Mouse (Mus musculus): ENCODE data around the gene Sap30l. TPM values are rescaled to one million over a fixed set of nuclear protein-coding genes. Genes with fewer than 3 reads are reported as not detected.

Gene Sap30l
- polyA plus RNA-seq, 1 experiment from 2014 or later = 8.5 TPM

- Histone ChIP-seq H3K27ac (ENCODE audit: low read depth, low read length) (no peak overlapping the region), H3K36me3 (ENCODE audit: control insufficient read depth, insufficient read depth, low read length) (no peaks in the 10 kb centered on the region), H3K4me2 (ENCODE audit: low read length) (no peak overlapping the region), H3K9me3 (replicated peaks; ENCODE audit: control insufficient read depth, low read length) (no peaks in the 10 kb centered on the region), H3K4me3 (ENCODE audit: low read depth, low read length) (no peak overlapping the region), H3K27me3 (replicated peaks; ENCODE audit: control insufficient read depth, insufficient read depth, low read length) (peaks cover 51% of the 10 kb centered on the region), H3K9ac (ENCODE audit: low read length) (no peak overlapping the region), H3K4me1 (ENCODE audit: control insufficient read depth, insufficient read depth, low read length) (peaks cover 11% of the 10 kb centered on the region)
- DNase-seq (ENCODE audit: low spot score) = no peak
- WGBS = 88% methylated on average over 5 of the region's 5 CpGs
- ATAC-seq = no peak
These were observed 30.7 kb upstream of the Sap30l start for GRCm38 (mm10) chr11:57770776-57771175.

GRCm38 (mm10) chr11:57771676-57772075 is 29.8 kb upstream of the Sap30l start:
- peaks cover 60% of the 10 kb centered on the region for H3K27me3 ChIP-seq (replicated peaks; ENCODE audit: control insufficient read depth, insufficient read depth, low read length)
- ATAC-seq (no peak), DNase-seq (ENCODE audit: low spot score) (no peak)
- no peak overlapping the region for H3K4me3 ChIP-seq (ENCODE audit: low read depth, low read length)
- no peak overlapping the region for H3K9ac ChIP-seq (ENCODE audit: low read length)
- no peak overlapping the region for H3K27ac ChIP-seq (ENCODE audit: low read depth, low read length)
- no peaks in the 10 kb centered on the region for H3K36me3 ChIP-seq (ENCODE audit: control insufficient read depth, insufficient read depth, low read length)
- no peak overlapping the region for H3K4me2 ChIP-seq (ENCODE audit: low read length)
- no peaks in the 10 kb centered on the region for H3K9me3 ChIP-seq (replicated peaks; ENCODE audit: control insufficient read depth, low read length)
- WGBS = 82% methylated on average over 8 of the region's 8 CpGs
- peaks cover 11% of the 10 kb centered on the region for H3K4me1 ChIP-seq (ENCODE audit: control insufficient read depth, insufficient read depth, low read length)

GRCm38 (mm10) chr11:57773479-57773878 is 28.0 kb upstream of the Sap30l start:
- Histone ChIP-seq H3K4me2 (ENCODE audit: low read length) (peak overlapping the region; percentile 21), H3K9ac (ENCODE audit: low read length) (no peak overlapping the region), H3K36me3 (ENCODE audit: control insufficient read depth, insufficient read depth, low read length) (no peaks in the 10 kb centered on the region), H3K4me1 (ENCODE audit: control insufficient read depth, insufficient read depth, low read length) (peaks cover 11% of the 10 kb centered on the region), H3K4me3 (ENCODE audit: low read depth, low read length) (no peak overlapping the region), H3K27me3 (replicated peaks; ENCODE audit: control insufficient read depth, insufficient read depth, low read length) (peaks cover 62% of the 10 kb centered on the region), H3K9me3 (replicated peaks; ENCODE audit: control insufficient read depth, low read length) (no peaks in the 10 kb centered on the region), H3K27ac (ENCODE audit: low read depth, low read length) (peak overlapping the region; percentile 30)
- DNase-seq (ENCODE audit: low spot score) (peak; percentile 44), ATAC-seq (peak; percentile 21)
- WGBS = 4% methylated on average over 13 of the region's 13 CpGs

GRCm38 (mm10) chr11:57773936-57774335 is 27.5 kb upstream of the Sap30l start:
- WGBS = 0% methylated on average over 4 of the region's 4 CpGs
- Histone ChIP-seq H3K4me1 (ENCODE audit: control insufficient read depth, insufficient read depth, low read length) (peaks cover 11% of the 10 kb centered on the region), H3K4me3 (ENCODE audit: low read depth, low read length) (no peak overlapping the region), H3K4me2 (ENCODE audit: low read length) (peak overlapping the region; percentile 21), H3K9ac (ENCODE audit: low read length) (peak overlapping the region; percentile 10; the same call in 1 of the 2 replicates), H3K27me3 (replicated peaks; ENCODE audit: control insufficient read depth, insufficient read depth, low read length) (peaks cover 59% of the 10 kb centered on the region), H3K36me3 (ENCODE audit: control insufficient read depth, insufficient read depth, low read length) (no peaks in the 10 kb centered on the region), H3K9me3 (replicated peaks; ENCODE audit: control insufficient read depth, low read length) (no peaks in the 10 kb centered on the region), H3K27ac (ENCODE audit: low read depth, low read length) (peak overlapping the region; percentile 30; the same call in 1 of the 2 replicates)
- peak; percentile 90 for DNase-seq (ENCODE audit: low spot score)
- ATAC-seq = peak; percentile 65

- Histone ChIP-seq H3K9ac (ENCODE audit: low read length) (no peak overlapping the region), H3K27me3 (replicated peaks; ENCODE audit: control insufficient read depth, insufficient read depth, low read length) (peaks cover 44% of the 10 kb centered on the region), H3K9me3 (replicated peaks; ENCODE audit: control insufficient read depth, low read length) (no peaks in the 10 kb centered on the region), H3K4me1 (ENCODE audit: control insufficient read depth, insufficient read depth, low read length) (peaks cover 11% of the 10 kb centered on the region), H3K4me3 (ENCODE audit: low read depth, low read length) (no peak overlapping the region), H3K27ac (ENCODE audit: low read depth, low read length) (no peak overlapping the region), H3K4me2 (ENCODE audit: low read length) (no peak overlapping the region), H3K36me3 (ENCODE audit: control insufficient read depth, insufficient read depth, low read length) (no peaks in the 10 kb centered on the region)
- DNase-seq (ENCODE audit: low spot score) (no peak), ATAC-seq (no peak)
- 82% methylated on average over 6 of the region's 6 CpGs for WGBS
These were observed 25.6 kb upstream of the Sap30l start for GRCm38 (mm10) chr11:57775868-57776267.

- no peak for ATAC-seq
- Histone ChIP-seq H3K4me1 (ENCODE audit: control insufficient read depth, insufficient read depth, low read length) (peaks cover 11% of the 10 kb centered on the region), H3K9me3 (replicated peaks; ENCODE audit: control insufficient read depth, low read length) (no peaks in the 10 kb centered on the region), H3K4me2 (ENCODE audit: low read length) (no peak overlapping the region), H3K27me3 (replicated peaks; ENCODE audit: control insufficient read depth, insufficient read depth, low read length) (peaks cover 37% of the 10 kb centered on the region), H3K27ac (ENCODE audit: low read depth, low read length) (no peak overlapping the region), H3K4me3 (ENCODE audit: low read depth, low read length) (no peak overlapping the region), H3K36me3 (ENCODE audit: control insufficient read depth, insufficient read depth, low read length) (0 out of 2 replicates have a peak, but pooled peaks cover 4% of the 10 kb centered on the region), H3K9ac (ENCODE audit: low read length) (no peak overlapping the region)
- 80% methylated on average over 3 of the region's 3 CpGs for WGBS
- DNase-seq (ENCODE audit: low spot score) = no peak
These were observed 24.9 kb upstream of the Sap30l start for GRCm38 (mm10) chr11:57776546-57776945.

GRCm38 (mm10) chr11:57778349-57778748 is 23.1 kb upstream of the Sap30l start:
- ATAC-seq = peak; percentile 73
- Histone ChIP-seq H3K27me3 (replicated peaks; ENCODE audit: control insufficient read depth, insufficient read depth, low read length) (peaks cover 23% of the 10 kb centered on the region; the same call in 1 of the 2 replicates), H3K9me3 (replicated peaks; ENCODE audit: control insufficient read depth, low read length) (no peaks in the 10 kb centered on the region), H3K27ac (ENCODE audit: low read depth, low read length) (no peak overlapping the region), H3K4me3 (ENCODE audit: low read depth, low read length) (no peak overlapping the region), H3K36me3 (ENCODE audit: control insufficient read depth, insufficient read depth, low read length) (0 out of 2 replicates have a peak, but pooled peaks cover 4% of the 10 kb centered on the region), H3K4me1 (ENCODE audit: control insufficient read depth, insufficient read depth, low read length) (peaks cover 8% of the 10 kb centered on the region), H3K4me2 (ENCODE audit: low read length) (no peak overlapping the region), H3K9ac (ENCODE audit: low read length) (no peak overlapping the region)
- DNase-seq (ENCODE audit: low spot score) = peak; percentile 90
- WGBS = 25% methylated on average over 5 of the region's 5 CpGs

- Histone ChIP-seq H3K27ac (ENCODE audit: low read depth, low read length) (no peak overlapping the region), H3K36me3 (ENCODE audit: control insufficient read depth, insufficient read depth, low read length) (0 out of 2 replicates have a peak, but pooled peaks cover 4% of the 10 kb centered on the region), H3K27me3 (replicated peaks; ENCODE audit: control insufficient read depth, insufficient read depth, low read length) (peaks cover 23% of the 10 kb centered on the region; the same call in 1 of the 2 replicates), H3K4me1 (ENCODE audit: control insufficient read depth, insufficient read depth, low read length) (no peaks in the 10 kb centered on the region), H3K4me3 (ENCODE audit: low read depth, low read length) (no peak overlapping the region), H3K9me3 (replicated peaks; ENCODE audit: control insufficient read depth, low read length) (no peaks in the 10 kb centered on the region), H3K9ac (ENCODE audit: low read length) (no peak overlapping the region), H3K4me2 (ENCODE audit: low read length) (no peak overlapping the region)
- ATAC-seq (no peak), DNase-seq (ENCODE audit: low spot score) (no peak)
- 87% methylated on average over 14 of the region's 14 CpGs for WGBS
These were observed 21.6 kb upstream of the Sap30l start for GRCm38 (mm10) chr11:57779824-57780223.

GRCm38 (mm10) chr11:57786616-57787418 is 14.6 kb upstream of the Sap30l start:
- Histone ChIP-seq H3K27me3 (replicated peaks; ENCODE audit: control insufficient read depth, insufficient read depth, low read length) (no peaks in the 10 kb centered on the region), H3K4me1 (ENCODE audit: control insufficient read depth, insufficient read depth, low read length) (peaks cover 9% of the 10 kb centered on the region), H3K4me3 (ENCODE audit: low read depth, low read length) (no peak overlapping the region), H3K4me2 (ENCODE audit: low read length) (no peak overlapping the region), H3K36me3 (ENCODE audit: control insufficient read depth, insufficient read depth, low read length) (no peaks in the 10 kb centered on the region), H3K9me3 (replicated peaks; ENCODE audit: control insufficient read depth, low read length) (no peaks in the 10 kb centered on the region), H3K9ac (ENCODE audit: low read length) (peak overlapping the region; percentile 29), H3K27ac (ENCODE audit: low read depth, low read length) (0 out of 2 replicates have a peak overlapping the region, but pooled peaks have one; percentile 0)
- ATAC-seq (peak; percentile 37; the same call in 1 of the 2 replicates), DNase-seq (ENCODE audit: low spot score) (peak; percentile 71)
- 27% methylated on average over 18 of the region's 18 CpGs for WGBS
